17 mouse cellular contexts compared by ENCODE assay signal in genomic region chr1:87551008-87551407, GRCm38 (mm10). TPM values are rescaled to one million over a fixed set of nuclear protein-coding genes. Genes with fewer than 3 reads are reported as not detected.
DNase-seq lines count a peak whose midpoint lies in the region; ATAC-seq lines count a peak whose summit lies in the region.
"Had no signal": no experiment of that assay in that cellular context is flagged by ENCODE, and none has a peak within 500 bp of the region (broad histone marks: within the 10 kb centered on the region; RNA-seq: fewer than 3 reads in every experiment).

No protein-coding gene starts in this region.

- WGBS in intestine, embryonic 14.5 days: 73% methylated on average over 3 of the region's 3 CpGs
- WGBS in kidney, embryonic 16.5 days: 85% methylated on average over 3 of the region's 3 CpGs
- WGBS in midbrain, embryonic 15.5 days: 95% methylated on average over 3 of the region's 3 CpGs

- no peaks in the 10 kb centered on the region for H3K36me3 ChIP-seq in intestine, embryonic 14.5 days (ENCODE audit: control insufficient read depth, insufficient read depth, low read length)
- H3K36me3 ChIP-seq in kidney, embryonic 16.5 days (ENCODE audit: insufficient read depth, low read length): no peaks in the 10 kb centered on the region
- no peaks in the 10 kb centered on the region for H3K36me3 ChIP-seq in midbrain, embryonic 15.5 days (replicated peaks)
- H3K36me3 ChIP-seq: heart, embryonic 10.5 days; limb, embryonic 15.5 days; midbrain, embryonic 13.5 days; neural tube, embryonic 12.5 days had no signal

- peak; percentile 93 for ATAC-seq in intestine, embryonic 14.5 days (replicated peaks; ENCODE audit: low FRiP score, low TSS enrichment, low read depth)
- ATAC-seq in kidney, embryonic 16.5 days (ENCODE audit: low FRiP score, low TSS enrichment): no peak
- ATAC-seq in midbrain, embryonic 15.5 days (replicated peaks): no peak
- ATAC-seq: midbrain, embryonic 13.5 days had no signal

- H3K9ac ChIP-seq in intestine, embryonic 14.5 days (ENCODE audit: low read length): no peak overlapping the region
- no peak overlapping the region for H3K9ac ChIP-seq in kidney, embryonic 16.5 days (replicated peaks; ENCODE audit: low read length)
- no peak overlapping the region for H3K9ac ChIP-seq in midbrain, embryonic 15.5 days
- H3K9ac ChIP-seq: limb, embryonic 15.5 days; midbrain, embryonic 13.5 days; neural tube, embryonic 12.5 days had no signal

- H3K9me3 ChIP-seq in intestine, embryonic 14.5 days (ENCODE audit: control insufficient read depth, low read length): no peaks in the 10 kb centered on the region
- no peaks in the 10 kb centered on the region for H3K9me3 ChIP-seq in kidney, embryonic 16.5 days (ENCODE audit: low read length)
- H3K9me3 ChIP-seq in midbrain, embryonic 15.5 days: no peaks in the 10 kb centered on the region
- H3K9me3 ChIP-seq: heart, embryonic 10.5 days; limb, embryonic 15.5 days; midbrain, embryonic 13.5 days; neural tube, embryonic 12.5 days had no signal

- H3K4me1 ChIP-seq in intestine, embryonic 14.5 days (replicated peaks; ENCODE audit: control insufficient read depth, insufficient read depth, low read length): no peaks in the 10 kb centered on the region
- H3K4me1 ChIP-seq in kidney, embryonic 16.5 days (ENCODE audit: insufficient read depth, low read length): no peaks in the 10 kb centered on the region
- H3K4me1 ChIP-seq in midbrain, embryonic 15.5 days: peaks cover 5% of the 10 kb centered on the region
- H3K4me1 ChIP-seq: heart, embryonic 10.5 days; limb, embryonic 15.5 days had no signal

- H3K4me3 ChIP-seq in intestine, embryonic 14.5 days (ENCODE audit: low read depth, low read length): no peak overlapping the region
- H3K4me3 ChIP-seq in kidney, embryonic 16.5 days (ENCODE audit: low read length): no peak overlapping the region
- H3K4me3 ChIP-seq in midbrain, embryonic 15.5 days: no peak overlapping the region
- H3K4me3 ChIP-seq: heart, embryonic 10.5 days; limb, embryonic 15.5 days; midbrain, embryonic 13.5 days; neural tube, embryonic 12.5 days had no signal

- H3K4me2 ChIP-seq in intestine, embryonic 14.5 days (ENCODE audit: low read length): no peak overlapping the region
- no peak overlapping the region for H3K4me2 ChIP-seq in kidney, embryonic 16.5 days (replicated peaks; ENCODE audit: low read depth, low read length)
- H3K4me2 ChIP-seq in midbrain, embryonic 15.5 days: no peak overlapping the region
- H3K4me2 ChIP-seq: limb, embryonic 15.5 days; midbrain, embryonic 13.5 days; neural tube, embryonic 12.5 days had no signal

- no peak overlapping the region for H3K27ac ChIP-seq in intestine, embryonic 14.5 days (ENCODE audit: low read depth)
- H3K27ac ChIP-seq in kidney, embryonic 16.5 days (ENCODE audit: low read length): no peak overlapping the region
- no peak overlapping the region for H3K27ac ChIP-seq in midbrain, embryonic 15.5 days
- H3K27ac ChIP-seq: heart, embryonic 10.5 days; limb, embryonic 15.5 days; midbrain, embryonic 13.5 days; neural tube, embryonic 12.5 days had no signal

- peak; percentile 20 to 25 for DNase-seq in urinary bladder, postnatal 36 days (ENCODE audit: low spot score in 2 of 2)
- no peak for DNase-seq in urinary bladder, postnatal 10 days (ENCODE audit: low spot score)
- DNase-seq in adipocyte (ENCODE audit: low spot score): peak; percentile 29
- DNase-seq in intestine, embryonic 14.5 days (ENCODE audit: low spot score): peak; percentile 56
- DNase-seq in layer of hippocampus, adult 18-20 months (ENCODE audit: low spot score in 2 of 2): no peak
- DNase-seq: cerebellum, postnatal 25 days; kidney, adult 9 months; layer of hippocampus, postnatal 36 days; thymus, postnatal 36 days had no signal

- H3K27me3 ChIP-seq in intestine, embryonic 14.5 days (replicated peaks; ENCODE audit: control insufficient read depth, insufficient read depth, low read length): no peaks in the 10 kb centered on the region
- H3K27me3 ChIP-seq in kidney, embryonic 16.5 days (ENCODE audit: insufficient read depth, low read length): no peaks in the 10 kb centered on the region
- no peaks in the 10 kb centered on the region for H3K27me3 ChIP-seq in midbrain, embryonic 15.5 days (replicated peaks)
- H3K27me3 ChIP-seq: limb, embryonic 15.5 days; midbrain, embryonic 13.5 days; neural tube, embryonic 12.5 days had no signal

RNA-seq across cellular contexts. Expression of gene Ngef, which starts 22.7 kb away (rescaled TPM):
- 10.5 and 11.2 TPM in 2 replicates for polyA plus RNA-seq in intestine, embryonic 14.5 days (2014; fragmentation: Nextera tagmentation; extraction: Ambion mirVana)
- polyA plus RNA-seq in kidney, embryonic 16.5 days (2015; fragmentation: Nextera tagmentation; extraction: Ambion mirVana): 2.0 and 2.7 TPM in 2 replicates
- 100 to 1,000 TPM; 112 to 115 TPM for total RNA-seq in layer of hippocampus, adult 18-20 months (2021)
- polyA plus RNA-seq in midbrain, embryonic 15.5 days (2015; fragmentation: Nextera tagmentation; extraction: Ambion mirVana): 22.1 and 24.4 TPM in 2 replicates
- total RNA-seq: hematopoietic stem cell, adult 5-6 weeks had no signal

RNA-seq across cellular contexts. Expression of gene Neu2, which starts 41.3 kb away (rescaled TPM):
- 3.9 and 4.4 TPM in 2 replicates for polyA plus RNA-seq in intestine, embryonic 14.5 days (2014; fragmentation: Nextera tagmentation; extraction: Ambion mirVana)
- polyA plus RNA-seq in kidney, embryonic 16.5 days (2015; fragmentation: Nextera tagmentation; extraction: Ambion mirVana): 0.84 and 1.2 TPM in 2 replicates
- under 1 TPM; 0.43 to 0.69 TPM for total RNA-seq in layer of hippocampus, adult 18-20 months (2021)
- 0.15 and 0.46 TPM in 2 replicates for polyA plus RNA-seq in midbrain, embryonic 15.5 days (2015; fragmentation: Nextera tagmentation; extraction: Ambion mirVana)
- total RNA-seq: hematopoietic stem cell, adult 5-6 weeks had no signal
- polyA plus RNA-seq: embryonic facial prominence, embryonic 14.5 days; limb, embryonic 15.5 days; midbrain, embryonic 13.5 days; neural tube, embryonic 12.5 days had no signal

Comparison
In these comparisons a context has a peak if more than half of its experiments do, and no peak if none do; other contexts are left out.
1. DNase-seq: peak in urinary bladder, postnatal 36 days (2 of 2), adipocyte (single experiment) and intestine, embryonic 14.5 days (single experiment); none in urinary bladder, postnatal 10 days (single experiment) and layer of hippocampus, adult 18-20 months (0 of 2).